Mouse (Mus musculus): ENCODE data around the gene Ctsf.
A peak's percentile ranks its signal among the peaks of the same experiment; 100 is the strongest.
"Not testable (repeated sequence)": the region's sequence is repeated elsewhere in the genome, so short reads cannot be mapped to it uniquely, and the experiment has no call there.

The Ctsf gene

GRCm38 (mm10) chr19:4850281-4850680, 4.6 kb upstream of the Ctsf start:
- no peak for DNase-seq

DNA sequence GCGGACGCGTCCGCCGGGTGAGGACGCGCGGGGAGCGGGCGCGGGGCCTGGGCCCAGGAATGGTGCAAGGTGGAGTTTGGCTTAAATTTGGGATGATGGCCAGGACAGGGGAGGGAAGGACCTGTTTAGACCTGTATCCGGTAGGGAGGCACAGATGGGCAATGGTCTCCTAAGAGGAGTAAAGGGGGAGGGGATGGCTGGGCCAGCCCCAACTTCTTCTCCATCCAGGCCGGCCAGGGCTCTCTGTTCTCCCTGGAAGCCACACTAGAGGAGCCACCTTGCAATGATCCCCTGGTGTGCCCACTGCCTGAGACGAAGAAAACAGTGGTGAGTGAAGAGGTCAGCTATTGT, 515 bp downstream of the Ctsf start:
- no peak for DNase-seq

- no peak for DNase-seq
These were observed 1.0 kb downstream of the Ctsf start for GRCm38 (mm10) chr19:4855951-4856350.

DNA sequence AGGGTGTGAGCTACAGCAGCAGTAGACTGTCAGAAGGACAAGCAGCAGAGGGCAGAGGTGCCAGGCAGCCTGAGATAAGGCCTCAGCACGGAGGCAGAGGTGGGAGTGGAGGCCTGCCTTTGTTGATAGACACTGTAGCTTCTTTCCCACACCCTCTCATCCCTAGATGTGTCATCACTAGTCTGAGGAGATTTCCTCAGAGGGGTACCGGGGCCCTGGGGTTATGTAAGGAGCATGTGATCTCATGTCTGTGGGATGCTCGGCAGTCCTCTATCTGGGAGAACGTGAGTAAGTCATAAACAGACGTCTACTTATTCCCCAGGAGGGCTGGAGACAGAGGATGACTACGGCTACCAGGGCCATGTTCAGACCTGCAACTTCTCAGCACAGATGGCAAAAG, 4.2 kb downstream of the Ctsf start:
- no peak for DNase-seq

DNA sequence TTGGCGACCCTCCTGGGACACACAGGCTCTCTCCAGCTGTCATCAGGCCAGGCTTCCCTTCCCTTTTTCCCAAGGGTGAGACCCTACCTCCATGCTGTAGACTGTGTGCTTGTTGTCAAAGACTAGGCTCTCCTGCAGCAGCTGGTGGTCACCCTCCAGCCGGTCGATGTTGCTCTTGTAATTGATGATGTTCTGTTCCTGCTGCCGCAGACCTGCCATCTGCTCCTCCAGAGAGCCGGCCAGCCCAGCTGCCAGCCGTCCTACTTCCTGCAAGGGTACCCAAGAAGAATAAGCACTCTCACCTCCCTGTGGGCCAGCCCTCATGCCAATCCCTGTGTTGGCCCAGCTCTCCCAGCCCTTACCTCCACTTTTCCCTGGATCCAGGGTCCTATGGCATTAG, 8.1 kb downstream of the Ctsf start:
- no peak for DNase-seq

GRCm38 (mm10) chr19:4865147-4865546, 10.2 kb downstream of the Ctsf start:
- DNase-seq, result no peak

DNA sequence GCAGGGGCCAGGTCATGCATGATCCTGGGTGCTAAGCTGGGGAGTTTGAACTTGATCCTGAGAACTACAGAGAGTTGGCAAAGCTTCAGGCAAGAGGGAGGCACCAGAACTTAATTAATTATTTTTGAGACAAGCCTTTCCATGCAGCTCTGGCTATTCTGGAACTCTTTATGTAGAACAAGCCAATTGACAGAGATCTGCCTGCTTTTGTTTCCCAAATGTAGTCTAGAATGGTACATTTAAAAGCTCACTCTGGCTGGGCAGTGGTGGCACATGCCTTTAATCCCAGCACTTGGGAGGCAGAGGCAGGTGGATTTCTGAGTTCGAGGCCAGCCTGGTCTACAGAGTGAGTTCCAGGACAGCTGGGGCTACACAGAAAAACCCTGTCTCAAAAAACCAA, 19.7 kb downstream of the Ctsf start:
- DNase-seq, result not testable (repeated sequence)

DNA sequence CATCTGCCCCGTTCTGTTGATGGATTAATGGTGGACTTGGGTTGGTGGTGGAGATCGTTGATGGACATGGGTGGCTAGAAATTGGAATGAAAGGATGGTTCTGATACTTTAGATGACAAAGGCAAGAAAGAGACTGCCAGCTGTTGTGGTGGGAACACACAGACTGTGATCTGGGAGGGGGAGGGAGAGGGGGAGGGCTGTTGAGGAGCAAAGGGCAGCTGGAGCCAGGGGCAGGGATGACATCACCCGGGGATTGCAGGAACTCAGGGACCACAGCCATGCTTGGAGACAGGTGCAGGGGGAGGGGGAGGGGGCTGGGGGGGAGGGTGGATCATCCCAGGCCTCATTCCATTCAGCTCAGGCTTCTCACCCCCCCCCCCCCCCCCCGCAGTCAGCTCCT, 21.3 kb downstream of the Ctsf start:
- DNase-seq, result no peak

- DNase-seq, result no peak
These were observed 21.8 kb downstream of the Ctsf start for GRCm38 (mm10) chr19:4876755-4877154.

GRCm38 (mm10) chr19:4877785-4878184, 22.9 kb downstream of the Ctsf start, which contains the start of gene Actn3:
Gene Actn3 (minus strand): TSS chr19:4877909.
- peak in 1 of 2 experiments; percentile 16 for DNase-seq

DNA sequence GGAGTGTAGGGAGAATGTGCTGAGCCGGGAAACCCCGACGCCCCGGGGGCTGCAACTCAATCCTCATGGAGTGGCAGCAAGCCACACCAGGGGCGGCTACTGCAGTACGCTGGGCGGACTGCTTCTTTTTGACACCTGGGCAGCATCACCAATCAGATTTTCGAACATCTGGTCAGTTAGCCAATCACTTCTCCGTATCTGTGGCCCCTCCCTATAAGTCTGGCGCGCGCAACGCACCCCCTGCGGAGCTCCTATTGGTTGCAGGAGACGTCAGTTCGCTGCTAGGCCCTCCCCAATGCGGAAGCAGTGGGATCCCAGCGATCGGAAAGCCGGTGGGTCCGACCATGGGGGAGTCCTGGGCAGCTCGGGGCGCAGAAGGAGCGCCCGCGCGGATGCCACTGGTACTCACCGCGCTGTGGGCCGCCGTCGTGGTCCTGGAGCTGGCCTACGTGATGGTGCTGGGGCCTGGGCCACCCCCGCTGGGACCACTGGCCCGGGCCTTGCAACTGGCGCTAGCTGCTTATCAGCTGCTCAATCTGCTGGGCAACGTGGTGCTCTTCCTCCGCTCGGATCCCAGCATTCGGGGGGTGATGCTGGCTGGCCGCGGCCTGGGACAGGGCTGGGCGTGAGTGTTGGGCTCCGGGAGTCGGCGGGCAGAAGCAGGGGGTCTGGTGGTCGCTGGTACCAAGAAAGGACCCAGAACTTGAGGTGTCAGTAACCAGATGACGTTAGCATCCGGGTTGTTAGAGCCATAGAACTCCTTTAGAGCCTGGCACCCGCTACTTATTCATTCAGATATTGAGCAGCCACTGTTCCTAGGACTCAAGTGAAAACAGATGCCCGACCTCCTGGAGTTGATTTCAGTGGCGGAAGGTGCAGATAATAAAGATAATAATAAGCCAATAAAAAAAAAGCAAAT, 23.7 kb downstream of the Ctsf start, which contains the start of gene Zdhhc24:
Gene Zdhhc24 (plus strand): TSS at position 264 of the 919 bp plus-strand sequence.
- DNase-seq, result peak; percentile 90 to 93

DNA sequence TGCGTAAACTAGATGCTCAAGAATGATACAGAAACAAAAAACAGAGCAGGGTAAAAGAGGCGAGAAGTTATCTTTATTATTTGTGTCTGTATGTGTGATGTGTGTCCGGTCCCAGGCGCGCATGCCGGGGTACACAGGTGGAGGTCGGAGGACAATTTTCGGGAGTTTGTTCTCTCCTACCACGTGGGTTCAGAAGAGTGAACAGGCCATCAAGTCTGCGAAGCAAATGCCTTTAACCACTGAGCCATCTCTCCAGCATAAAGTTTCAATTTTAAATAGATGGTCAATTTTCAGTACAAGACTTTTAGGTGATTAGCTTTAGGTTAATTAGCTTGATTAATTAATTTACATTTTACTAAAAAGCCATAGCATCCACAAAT, 24.4 kb downstream of the Ctsf start:
- no peak for DNase-seq

DNA sequence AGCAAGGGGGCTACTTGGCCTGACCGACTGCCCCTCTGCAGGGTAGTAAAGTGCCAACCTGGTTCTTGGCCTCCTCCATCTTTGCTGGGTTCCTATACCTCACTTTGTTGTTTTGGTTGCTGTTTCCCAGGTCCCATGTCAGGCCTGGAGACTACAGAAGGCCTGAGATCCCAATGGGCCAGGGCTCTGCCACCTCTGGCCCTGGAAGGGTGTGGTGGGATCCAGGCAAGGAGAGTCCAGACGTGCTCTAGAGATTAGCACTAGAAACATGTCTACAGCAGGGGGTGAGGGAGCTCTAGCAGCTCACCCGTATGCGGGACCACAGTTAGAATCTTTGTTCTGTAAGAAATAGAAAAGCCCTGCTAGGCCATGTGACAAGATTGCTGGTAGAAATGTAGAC, 29.0 kb downstream of the Ctsf start:
- DNase-seq, result no peak

GRCm38 (mm10) chr19:4889791-4890190, 34.9 kb downstream of the Ctsf start:
- DNase-seq, result no peak

DNA sequence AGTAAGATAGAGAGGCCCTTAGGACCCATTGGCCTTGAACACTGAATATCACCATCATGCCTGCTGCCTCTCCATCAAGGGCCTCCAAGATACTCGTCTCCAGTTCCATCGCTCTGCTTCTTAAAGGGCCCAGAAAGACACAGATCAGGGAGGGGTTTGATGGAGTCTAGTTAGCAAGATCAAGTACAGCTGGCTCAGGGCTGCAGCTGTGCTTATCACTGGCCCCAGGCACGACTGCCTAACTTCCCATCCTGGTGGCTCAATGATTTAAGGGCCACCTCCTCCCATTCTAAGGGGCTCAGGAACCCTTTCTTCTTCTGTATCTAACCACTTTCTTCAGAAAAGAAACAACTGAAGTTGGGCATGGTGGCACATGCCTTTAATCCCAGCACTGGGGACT, 36.9 kb downstream of the Ctsf start:
- DNase-seq, result no peak

- DNase-seq, result no peak
These were observed 42.0 kb downstream of the Ctsf start for GRCm38 (mm10) chr19:4896780-4897520.

GRCm38 (mm10) chr19:4898972-4899371, 44.0 kb downstream of the Ctsf start:
- DNase-seq, result no peak

- no peak for DNase-seq
These were observed 45.0 kb downstream of the Ctsf start for GRCm38 (mm10) chr19:4899888-4900287.

DNA sequence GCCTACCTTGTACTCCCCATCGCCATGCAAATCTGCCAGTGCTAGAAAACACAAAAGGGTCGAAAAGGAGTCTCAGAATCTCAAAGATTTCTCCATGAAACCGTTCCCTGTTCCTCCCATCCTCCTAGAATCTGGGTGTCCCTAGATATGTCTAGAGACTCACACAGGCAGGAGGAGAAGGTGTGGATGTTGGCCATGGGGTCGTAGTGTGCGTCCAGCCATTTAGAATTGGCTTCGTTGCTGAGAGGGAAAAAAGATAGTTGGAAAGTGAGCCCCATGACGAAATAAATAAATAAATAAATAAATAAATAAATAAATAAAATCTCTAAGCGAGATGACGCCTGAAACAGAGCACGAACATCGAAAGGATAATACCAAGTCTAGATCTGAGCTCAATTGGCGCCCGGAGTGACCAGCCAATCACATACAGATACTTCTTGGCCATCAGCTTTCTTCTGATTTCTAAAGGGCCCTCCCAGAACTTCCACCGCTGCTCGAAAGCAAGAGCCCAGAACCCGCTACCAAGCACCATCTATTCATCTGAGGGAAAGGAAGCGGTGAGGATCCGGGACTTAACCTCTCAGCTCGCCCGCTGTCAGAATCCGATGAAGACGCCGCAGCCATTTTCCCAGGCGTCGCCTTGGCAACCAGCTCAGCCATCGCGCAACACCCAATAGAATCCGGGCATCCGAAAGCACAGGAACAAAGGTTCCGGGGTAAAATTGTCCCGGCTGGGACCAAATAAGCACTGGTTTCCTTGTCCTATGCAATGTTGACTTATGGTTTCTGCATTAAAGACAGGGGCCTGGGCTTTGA, 51.3 kb downstream of the Ctsf start, which contains the start of gene Bbs1:
Gene Bbs1 (minus strand): TSS at position 650 of the 816 bp plus-strand sequence.
- DNase-seq, result peak; percentile 34 to 51

- no peak for DNase-seq
These were observed 53.2 kb downstream of the Ctsf start for GRCm38 (mm10) chr19:4908107-4908506.

DNA sequence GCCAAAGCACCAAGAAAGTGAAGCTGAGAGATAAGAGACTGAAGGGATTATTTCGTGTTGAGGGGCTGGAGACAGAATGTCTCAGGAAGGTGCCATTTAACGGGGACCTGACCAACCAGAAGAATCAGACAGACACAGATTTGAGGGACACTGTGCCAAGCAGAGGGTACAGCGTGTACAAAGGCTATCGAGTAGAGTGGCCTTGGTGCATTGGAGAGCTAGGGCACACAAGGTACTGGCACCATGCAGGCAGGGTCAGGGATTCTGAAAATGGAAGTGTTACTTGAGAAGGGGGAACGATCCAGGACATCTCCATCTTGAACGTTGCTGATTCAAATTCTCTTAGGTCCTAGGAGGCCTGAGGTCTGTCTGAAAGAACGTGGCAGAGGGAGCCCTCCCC, 54.4 kb downstream of the Ctsf start:
- no peak for DNase-seq
